Mouse (Mus musculus): Measurements from ENCODE around the gene Magi1. TPM values are rescaled to one million over a fixed set of nuclear protein-coding genes. Genes with fewer than 3 reads are reported as not detected.

Magi1 gene
- total RNA-seq, 2 experiments from 2014 or later = 7.1 to 9.8 TPM

DNA sequence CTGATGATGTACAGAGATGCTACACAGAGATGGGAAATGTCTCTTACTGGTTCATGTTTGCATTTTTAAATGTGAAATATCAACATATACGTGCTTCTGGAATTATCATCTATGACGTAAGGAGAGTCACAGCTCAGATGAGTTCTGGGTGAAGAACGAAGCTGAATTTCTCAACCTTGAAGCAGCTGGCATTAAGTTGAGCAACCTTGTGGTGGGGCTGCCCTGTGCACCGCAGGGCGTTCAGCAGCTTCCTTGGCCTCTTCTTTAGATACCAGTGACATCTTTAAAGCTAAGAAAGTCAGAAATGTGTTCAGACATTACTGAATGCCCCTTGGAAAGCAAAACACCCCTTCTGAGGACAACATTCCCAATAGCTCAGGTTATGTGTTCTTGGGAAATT lies 656.5 kb downstream of the Magi1 start:
- DNase-seq = no peak

Other genes with a start within 250 kb of the Magi1 start
- 10 to 100 TPM in 1 of 2 experiments, 1 to 10 TPM in 1; 8.4 to 10.4 TPM for gene Slc25a26, start 216.4 kb upstream of the Magi1 start, total RNA-seq (2021)

Data from gastrocnemius, postnatal 10 days (tissue).